Mouse (Mus musculus) natural killer cell, adult 2 months (primary cell): ENCODE data around the gene Jmjd1c.

Source experiments
- DNase-seq, 2 experiments: peaks; one replicate each; pipeline ENCODE4 v3.0.0; 2022; ENCODE audit warnings: low spot score in 2 of 2

The Jmjd1c gene

GRCm38 (mm10) chr10:67126859-67127758 is 31.2 kb downstream of the Jmjd1c start:
- DNase-seq = peak in 1 of 2 experiments; percentile 34

GRCm38 (mm10) chr10:67129531-67129930 is 33.6 kb downstream of the Jmjd1c start:
- DNase-seq = no peak

- DNase-seq = no peak
Measured at GRCm38 (mm10) chr10:67131709-67132108, 35.8 kb downstream of the Jmjd1c start.

GRCm38 (mm10) chr10:67134322-67134721 is 38.4 kb downstream of the Jmjd1c start:
- DNase-seq = no peak

GRCm38 (mm10) chr10:67137437-67137836 is 41.5 kb downstream of the Jmjd1c start:
- DNase-seq = no peak

DNA sequence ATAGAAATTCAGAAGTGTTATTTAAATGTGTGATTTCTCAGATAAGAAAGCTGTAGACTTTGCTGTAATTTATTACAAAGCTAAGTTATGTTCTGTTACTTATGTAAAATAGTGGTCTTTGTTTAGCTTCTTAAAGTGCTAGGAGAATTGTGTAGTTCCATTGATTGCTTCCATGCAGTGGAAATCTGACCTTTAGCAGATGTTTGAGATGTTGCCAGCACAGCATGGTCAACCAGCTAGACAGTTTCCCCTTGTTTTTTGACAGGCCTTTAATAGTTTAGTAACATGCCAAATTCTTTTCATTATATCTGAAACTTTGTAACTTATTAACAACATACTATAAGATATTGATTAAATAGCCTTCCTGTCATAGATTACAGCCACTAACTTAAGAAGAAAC is 47.7 kb downstream of the Jmjd1c start:
- DNase-seq = no peak

GRCm38 (mm10) chr10:67144269-67144668 is 48.3 kb downstream of the Jmjd1c start:
- DNase-seq = no peak

DNA sequence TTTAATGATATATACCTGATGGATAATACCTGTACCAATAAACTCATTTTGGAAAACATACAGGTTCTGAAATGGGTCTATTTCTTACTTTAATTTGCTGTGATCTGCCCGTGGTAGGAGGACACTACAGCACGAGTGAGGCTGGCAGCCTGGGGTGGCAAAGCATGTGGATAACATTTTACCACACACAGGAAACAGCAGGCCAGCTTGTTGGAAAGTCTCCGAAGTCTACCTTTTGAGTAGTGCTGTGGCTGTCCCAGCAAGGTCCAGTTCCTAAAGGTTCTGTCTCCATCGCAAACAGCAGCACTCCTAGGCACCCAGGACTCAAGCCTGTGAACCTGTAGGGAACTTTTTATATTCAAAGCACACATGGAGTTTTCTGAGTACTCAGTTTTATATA is 49.7 kb downstream of the Jmjd1c start:
- DNase-seq = no peak

GRCm38 (mm10) chr10:67151766-67152165 is 55.8 kb downstream of the Jmjd1c start:
- DNase-seq = no peak

DNA sequence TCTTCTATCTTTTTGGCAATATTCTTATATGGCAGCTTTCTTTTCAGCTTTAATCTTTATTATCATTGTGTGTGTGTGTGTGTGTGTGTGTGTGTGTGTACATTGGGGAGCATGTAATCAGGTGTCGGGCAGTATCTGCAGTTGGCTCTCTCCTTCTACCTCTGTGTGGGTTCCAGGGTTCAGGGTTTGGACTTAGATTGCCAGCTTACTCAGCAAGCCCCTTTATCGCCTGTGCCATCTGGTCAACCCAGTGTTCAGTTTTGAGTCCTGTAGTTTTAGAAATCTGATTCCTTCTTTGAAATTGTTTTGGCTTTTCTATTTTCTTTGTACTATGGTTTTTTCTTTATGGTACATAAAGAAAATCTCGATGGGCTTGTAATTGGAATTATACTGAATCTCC is 58.7 kb downstream of the Jmjd1c start:
- DNase-seq = no peak

- DNase-seq = no peak
Measured at GRCm38 (mm10) chr10:67174049-67174448, 78.1 kb downstream of the Jmjd1c start.

- no peak for DNase-seq
Measured at GRCm38 (mm10) chr10:67176031-67176430, 80.1 kb downstream of the Jmjd1c start.

- no peak for DNase-seq
Measured at GRCm38 (mm10) chr10:67176932-67177331, 81.0 kb downstream of the Jmjd1c start.

DNA sequence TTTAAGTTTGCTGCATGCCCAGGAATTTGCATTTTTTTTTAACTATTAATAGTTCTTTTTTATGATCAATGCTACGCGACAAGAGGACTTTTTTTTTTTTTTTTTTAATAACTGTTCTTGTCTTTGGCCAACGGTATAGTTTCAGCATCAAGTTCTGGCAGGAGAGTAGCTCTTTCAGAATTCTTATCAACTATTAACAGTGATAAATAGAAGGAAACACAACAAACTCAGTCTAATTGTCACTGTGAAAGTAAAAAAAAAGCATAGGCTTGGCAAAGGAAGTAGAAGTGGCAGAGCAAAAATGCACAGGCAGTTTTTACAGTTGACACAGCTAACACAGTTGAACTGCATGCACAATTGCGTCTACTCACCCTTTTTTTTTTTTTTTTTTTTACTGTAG is 81.5 kb downstream of the Jmjd1c start:
- no peak for DNase-seq

DNA sequence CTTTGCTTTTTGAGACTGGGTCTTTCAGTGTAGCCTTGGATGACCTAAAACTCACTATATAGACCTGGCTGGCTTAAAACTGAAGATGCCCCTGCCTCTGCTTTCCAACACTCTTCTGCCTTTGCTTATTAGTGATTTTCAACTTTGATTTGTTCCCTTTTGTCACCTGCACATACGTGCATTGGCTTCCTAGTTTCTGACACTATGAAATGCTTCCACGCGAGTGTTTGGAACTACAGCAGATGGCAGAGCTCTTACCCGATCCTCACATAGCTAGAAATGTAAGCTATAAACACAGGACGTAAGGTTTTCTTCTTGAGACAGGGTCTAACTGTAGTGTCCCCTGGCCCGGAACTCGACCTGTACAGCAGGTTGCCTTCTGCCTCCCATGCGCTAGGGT is 84.1 kb downstream of the Jmjd1c start:
- DNase-seq = no peak

DNA sequence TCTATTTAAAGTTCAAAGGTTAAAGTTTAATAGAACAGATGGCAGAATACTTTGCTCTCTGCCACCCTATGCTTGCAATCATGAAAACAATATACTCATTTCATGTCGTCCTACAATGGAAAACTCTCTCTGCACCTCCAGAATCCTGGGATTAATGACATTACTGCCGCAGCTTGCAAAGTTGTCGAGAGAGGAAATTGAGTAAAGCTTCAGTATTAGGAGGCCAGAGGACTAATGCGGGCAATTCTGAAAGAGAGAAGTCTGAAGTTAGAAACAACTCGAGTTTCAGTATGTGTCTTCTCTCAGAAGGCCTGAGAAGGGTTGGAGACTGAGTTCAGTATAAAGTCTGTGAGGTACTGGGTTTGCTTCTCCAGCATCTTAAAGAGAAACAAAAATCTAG is 84.9 kb downstream of the Jmjd1c start:
- DNase-seq = no peak

DNA sequence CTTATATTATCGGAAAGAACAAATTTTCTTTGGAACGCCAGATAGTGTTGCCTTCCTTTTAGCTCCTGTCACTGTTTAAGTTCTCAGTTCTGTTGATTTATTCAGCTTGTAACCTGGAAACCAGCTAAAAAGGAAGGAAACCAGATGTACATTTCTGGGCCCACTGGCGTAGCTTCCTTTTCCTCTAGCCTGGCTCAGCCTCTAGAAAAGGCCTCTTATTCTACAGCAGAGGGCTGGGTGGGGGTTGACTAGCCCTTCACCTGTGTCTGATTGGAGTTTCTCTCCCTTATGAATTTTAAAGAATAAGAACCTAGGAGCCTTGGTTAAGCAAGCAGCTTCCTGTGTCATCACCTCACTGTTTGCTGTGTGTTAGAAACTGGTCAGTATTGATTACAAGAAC is 86.7 kb downstream of the Jmjd1c start:
- peak in 1 of 2 experiments; percentile 43 for DNase-seq

DNA sequence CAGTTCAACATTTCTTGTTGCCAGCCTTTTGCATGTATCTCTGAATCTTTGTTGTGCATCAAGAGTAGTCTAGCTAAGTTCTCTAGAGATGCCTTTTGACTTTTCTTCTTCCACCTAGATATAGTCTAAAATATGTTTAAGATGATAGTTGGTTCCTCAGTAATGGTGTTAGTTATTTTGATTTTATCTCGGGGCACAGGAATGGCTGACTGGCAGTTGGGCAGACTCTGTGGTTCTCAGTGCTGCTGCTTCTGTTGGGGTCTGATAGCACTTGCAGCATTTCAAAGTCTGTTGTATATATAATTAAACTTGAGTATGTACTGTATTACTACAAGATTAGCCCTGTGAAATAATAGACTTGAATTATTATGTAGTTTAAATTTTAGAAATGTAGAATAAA is 87.2 kb downstream of the Jmjd1c start:
- no peak for DNase-seq

DNA sequence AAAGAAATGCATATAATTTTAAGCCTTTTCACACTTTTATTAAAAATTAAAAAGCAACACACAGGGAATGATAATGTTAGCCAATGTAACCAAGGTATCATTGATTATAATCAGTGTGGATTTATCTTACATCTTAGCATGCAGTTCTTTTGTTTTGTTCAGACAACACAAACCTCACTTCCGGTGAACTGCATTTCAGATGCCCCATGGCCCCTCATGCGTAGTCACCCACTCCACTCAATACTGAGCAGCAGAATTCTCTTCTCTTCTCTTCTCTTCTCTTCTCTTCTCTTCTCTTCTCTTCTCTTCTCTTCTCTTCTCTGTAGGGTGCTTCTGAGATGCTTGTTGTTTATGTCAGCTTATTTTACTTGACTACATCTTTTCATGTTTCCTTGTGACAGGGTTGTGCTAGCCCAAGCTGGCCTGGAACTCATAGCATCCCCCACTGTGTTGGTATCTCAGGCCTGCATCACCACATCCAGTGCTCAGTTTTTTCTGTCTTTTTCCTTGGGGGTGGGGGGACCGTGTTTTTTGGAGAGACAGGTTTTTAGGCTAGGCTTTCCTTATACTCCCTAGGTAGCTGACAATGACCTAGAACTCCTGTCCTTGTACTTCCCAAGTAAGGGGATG is 88.6 kb downstream of the Jmjd1c start:
- DNase-seq = peak in 1 of 2 experiments; percentile 16

- peak; percentile 85 for DNase-seq
Measured at GRCm38 (mm10) chr10:67185491-67186081, 89.7 kb downstream of the Jmjd1c start.

DNA sequence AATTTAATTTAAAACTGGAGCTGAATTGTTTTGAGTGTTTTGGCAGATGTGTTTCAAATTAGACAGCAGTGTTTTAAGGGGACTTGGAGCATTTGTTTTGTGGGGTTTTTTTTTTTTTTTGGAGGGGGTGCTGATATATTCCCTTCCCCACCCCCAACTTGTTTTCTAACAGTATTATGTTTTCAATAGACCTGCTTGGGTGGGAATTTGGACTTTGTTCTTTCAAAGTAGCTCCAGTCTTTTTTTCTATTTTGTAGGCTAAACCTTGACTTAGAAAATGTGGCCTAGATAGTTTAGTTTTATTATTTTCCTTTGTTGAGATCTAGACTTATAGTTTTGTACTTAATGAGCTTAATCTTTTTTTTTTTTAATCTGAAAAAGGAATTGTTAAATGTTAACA is 90.6 kb downstream of the Jmjd1c start:
- DNase-seq = no peak

DNA sequence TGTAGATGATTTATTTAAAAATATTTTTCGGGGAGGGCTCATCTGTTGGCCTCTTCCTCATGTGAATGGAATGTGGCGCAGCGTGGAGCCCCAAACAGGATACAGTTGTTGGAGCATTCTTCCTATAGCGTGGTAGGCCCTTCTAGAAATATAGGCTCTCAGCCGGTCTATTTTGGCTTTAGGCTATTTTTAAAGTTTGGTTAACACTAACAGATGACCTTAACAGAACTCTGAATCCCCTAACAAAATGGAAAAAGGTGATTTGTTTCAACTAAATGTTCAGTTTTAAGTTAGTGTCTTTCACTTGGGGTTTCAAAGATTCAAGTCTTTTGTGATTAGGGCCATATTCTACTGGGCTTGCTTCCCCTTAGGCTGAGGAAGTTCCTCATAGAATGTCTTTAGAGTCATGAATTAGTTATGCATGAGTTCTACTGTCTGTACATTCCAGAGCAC is 91.1 kb downstream of the Jmjd1c start:
- DNase-seq = no peak

- DNase-seq = no peak
Measured at GRCm38 (mm10) chr10:67187952-67188351, 92.0 kb downstream of the Jmjd1c start.
